Mouse (Mus musculus): ENCODE measurements around the gene Cd8a.

- TF ChIP-seq CTCF (IDR thresholded peaks at IDR 0.05; ENCODE audit: low read depth) (no peak), EP300 (IDR thresholded peaks at IDR 0.05; ENCODE audit: low read depth) (no peak)
Observed at GRCm38 (mm10) chr6:71360751-71361150, 12.5 kb upstream of the Cd8a start.
